Mouse (Mus musculus): ENCODE data around the gene Lrguk.
A peak's percentile ranks its signal among the peaks of the same experiment; 100 is the strongest.

The Lrguk gene

DNA sequence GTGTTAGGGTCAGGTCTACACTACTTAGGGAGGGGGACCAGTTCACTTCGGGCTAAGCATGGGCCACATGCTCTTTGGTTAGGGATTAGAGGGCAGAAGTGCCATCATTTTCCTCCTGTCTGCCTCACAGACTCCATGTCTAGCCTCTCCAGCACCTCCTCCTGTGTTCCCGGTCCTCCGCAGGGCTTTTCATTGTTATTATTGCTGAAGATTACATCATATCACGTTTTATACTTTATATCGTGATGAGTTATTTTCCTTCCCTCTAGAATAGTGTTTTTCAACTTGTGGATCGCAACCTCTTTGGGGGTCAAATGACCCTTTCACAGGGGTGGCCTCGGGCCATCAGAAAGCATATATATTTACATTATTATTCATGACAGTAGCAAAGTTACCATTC lies 37.5 kb downstream of the Lrguk start:
- no peak for ATAC-seq (ENCODE audit: low TSS enrichment)

DNA sequence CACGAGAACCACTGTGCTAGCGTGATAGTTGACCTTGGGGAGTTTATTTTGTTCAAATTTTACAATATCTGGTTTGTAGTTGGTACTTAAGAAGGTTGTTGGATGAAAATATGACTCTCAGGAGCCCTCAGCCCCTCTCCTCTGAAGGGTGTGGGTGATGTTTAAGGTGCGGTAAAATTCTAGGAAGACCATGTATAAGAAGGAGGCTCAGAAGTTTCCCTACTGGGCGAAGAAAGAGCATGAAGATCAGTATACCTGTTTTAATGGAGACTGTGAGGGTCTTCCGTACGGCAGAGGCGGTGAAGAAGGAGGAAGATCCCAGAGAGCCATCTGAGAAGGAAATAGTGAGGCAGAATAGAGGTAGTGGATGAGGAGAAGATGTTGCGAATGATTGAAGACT lies 38.0 kb downstream of the Lrguk start:
- no peak for ATAC-seq (ENCODE audit: low TSS enrichment)

DNA sequence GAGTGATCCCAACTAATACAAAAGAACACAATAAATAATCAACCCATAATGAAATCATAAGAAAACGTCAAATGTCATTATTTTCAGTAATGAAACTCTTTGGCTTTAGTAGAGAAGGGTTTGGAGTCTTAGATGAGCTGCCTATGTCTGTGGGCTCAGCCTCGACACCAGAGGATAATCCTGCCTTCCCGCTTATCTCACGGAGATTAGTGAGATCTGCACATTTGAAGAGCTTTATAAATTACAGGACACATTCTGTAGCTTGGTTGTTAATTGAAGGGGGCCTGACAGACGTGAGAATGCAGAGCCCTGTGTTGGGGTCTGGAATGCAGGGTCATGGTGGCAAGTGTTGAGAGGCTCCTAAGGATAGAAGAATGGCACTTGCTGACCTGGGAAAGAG lies 42.7 kb downstream of the Lrguk start:
- ATAC-seq (ENCODE audit: low TSS enrichment) = no peak

DNA sequence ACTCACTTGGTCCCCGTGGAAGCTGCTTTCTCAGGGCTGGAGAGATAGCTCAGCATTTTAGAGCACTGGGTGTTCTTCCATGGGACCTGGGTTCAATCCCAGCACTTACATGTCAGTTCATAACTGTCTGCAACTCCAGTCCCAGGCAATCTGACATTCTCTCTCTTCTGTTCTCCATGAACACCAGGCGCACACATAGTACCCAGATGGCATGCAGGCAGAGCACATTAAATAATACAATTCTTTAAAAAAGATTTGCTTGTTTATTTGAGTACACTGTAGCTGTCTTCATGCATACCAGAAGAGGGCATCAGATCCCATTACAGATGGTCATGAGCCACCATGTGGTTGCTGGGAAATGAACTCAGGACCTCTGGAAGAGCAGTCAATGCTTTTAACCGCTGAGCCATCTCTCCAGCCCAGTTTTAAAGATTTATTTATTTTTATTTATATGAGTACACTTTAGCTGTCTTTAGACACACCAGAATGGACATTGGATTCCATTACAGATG lies 44.7 kb downstream of the Lrguk start:
- ATAC-seq (ENCODE audit: low TSS enrichment) = no peak

DNA sequence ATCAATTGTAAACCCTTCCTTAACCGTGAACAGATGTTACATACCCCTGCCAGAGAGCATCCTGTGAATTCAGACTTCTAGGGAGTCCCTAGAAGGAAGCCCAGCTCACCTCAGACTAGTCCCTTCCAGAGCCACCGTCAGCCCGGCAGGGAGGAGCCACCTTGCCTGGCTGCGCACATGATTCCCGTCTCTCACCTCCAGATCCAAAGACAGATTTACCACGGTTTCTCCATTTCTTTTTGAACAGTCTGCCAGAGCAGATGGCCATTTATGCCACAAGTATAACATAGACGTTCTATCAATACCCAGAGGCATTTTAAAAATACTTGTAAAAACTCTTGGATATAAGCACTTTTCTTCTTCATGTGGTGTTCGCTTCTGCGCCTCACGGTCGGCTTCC lies 46.3 kb downstream of the Lrguk start:
- peak; percentile 72 for ATAC-seq (ENCODE audit: low TSS enrichment)

DNA sequence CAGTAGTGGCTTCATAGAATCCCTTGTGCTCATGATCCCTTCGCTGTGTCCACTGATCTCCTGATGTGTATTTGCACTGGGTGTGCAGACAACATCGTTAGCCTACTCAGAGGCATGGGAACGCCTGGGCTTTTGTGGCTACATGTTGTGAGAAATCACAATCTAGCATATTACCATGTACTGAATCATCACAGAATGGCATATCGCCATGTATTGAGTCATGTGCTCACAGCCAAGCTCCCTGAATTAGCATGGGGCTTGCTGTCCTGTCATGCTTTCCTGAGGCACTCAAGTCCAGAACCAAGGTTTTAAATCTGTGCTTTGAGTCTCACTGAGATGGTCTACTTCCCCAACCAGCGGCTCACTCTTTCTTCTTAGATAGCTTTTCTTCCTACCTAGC lies 54.2 kb downstream of the Lrguk start:
- peak; percentile 62 for ATAC-seq (ENCODE audit: low TSS enrichment)

DNA sequence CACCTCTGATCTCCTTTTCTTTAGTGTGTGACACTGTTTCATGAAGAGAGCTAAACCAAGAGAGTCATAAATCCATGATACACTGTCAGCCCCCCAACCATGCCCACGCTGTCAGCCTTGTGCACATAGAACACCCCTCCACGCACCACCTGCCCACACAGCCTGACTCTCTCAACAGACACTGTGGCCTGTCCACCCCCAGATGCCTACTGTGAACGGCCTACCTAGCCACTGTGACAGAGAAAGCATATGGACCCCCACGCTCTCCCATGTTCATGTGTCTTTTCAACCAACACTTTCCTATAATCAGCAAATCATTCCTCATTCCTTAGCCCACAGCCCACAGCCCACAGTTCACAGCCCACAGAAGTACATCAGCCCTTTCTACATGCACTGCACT lies 58.5 kb downstream of the Lrguk start:
- ATAC-seq (ENCODE audit: low TSS enrichment) = peak; percentile 57

DNA sequence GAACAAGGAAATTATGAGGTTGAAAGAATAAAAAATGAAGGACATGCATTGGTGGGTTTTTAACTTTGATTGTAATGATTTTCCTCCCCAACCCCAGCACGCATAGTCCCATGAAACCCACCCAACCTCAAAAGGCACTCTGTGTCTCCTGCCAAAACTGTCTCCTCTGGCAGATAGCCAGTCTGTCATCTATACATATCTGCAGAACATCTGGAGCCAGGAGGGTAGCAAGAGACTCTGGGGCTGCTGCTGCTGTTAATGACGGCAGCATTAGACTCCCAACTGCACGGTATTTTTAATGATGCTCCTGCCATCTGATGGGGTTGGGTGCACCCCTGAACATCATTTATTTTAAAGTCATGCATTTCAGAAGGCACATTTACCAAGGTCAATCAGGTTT lies 59.7 kb downstream of the Lrguk start:
- ATAC-seq (ENCODE audit: low TSS enrichment) = no peak

DNA sequence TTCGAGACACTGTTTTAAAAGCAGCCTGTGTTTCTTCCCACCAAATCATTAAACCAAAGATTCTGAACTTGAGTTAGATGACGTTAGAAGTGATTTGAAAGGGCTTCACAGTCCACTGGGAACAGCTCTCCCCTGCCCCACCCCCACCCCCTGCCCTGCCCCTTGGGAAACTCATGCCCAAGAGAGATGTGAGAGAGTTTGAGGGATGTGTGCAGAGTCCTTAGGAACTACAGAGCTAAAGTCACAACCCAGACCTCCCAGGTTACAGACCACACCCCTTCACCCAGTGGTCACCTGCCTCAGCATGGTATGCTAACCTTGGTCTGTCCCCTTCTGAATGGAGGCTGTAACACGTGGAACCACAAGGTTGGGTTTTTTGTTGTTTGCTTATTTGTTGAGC lies 62.3 kb downstream of the Lrguk start:
- ATAC-seq (ENCODE audit: low TSS enrichment) = no peak

DNA sequence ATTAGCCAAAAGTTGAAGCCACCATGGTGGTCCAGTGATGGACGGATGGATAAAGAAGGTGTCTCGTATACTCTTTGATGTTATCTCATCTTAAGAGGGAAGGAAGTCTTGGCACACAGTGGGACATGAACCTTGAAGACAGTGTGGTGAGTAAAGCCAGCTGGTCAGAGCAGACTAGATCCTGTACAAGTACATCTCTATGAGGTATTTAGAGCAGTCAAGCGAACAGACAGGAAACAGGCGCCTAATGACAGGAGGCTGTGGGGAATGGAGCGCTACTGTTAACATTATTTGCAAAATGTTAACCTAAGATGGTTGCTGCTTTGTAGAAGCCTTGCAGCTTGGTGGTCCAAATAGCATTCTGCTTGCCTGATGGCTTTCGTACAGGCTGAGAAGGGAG lies 67.0 kb downstream of the Lrguk start:
- no peak for ATAC-seq (ENCODE audit: low TSS enrichment)

DNA sequence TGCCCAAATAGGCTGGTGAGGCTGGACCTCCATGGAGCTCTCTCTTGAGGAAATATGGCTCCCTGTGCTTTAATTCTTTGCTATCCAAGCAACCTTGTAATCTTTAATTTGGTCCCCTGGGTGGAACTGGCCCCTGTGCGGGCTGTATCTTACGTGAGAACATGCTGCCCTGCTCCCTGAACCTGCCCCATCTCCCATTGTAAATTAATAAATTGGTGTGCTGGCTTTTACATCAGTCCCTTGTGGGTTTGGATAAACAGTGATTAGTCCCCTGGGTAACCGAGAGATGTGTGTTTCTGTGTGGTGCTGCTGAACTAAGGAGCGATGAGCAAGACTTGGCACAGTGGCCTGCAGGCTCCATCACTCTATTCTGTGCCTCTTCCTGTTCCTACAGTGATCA lies 67.7 kb downstream of the Lrguk start:
- ATAC-seq (ENCODE audit: low TSS enrichment) = no peak

DNA sequence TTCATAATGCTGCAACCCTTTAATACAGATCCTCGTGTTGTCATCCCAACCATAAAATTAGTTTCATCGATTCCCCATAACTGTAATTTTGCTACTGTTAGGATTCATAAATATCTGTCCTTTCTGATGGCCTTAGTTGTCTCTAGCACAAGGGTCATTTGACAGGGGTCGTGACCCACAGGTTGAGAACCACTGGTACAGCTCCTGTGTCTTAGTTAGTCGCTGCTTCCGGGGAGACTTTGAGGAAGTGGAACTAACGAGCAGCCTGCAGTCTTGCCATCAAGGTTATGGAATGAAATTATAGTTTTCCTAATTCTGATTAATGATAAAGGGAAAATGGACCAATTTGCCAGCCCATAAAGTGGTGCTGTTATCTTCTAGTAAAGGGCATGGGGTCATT lies 70.5 kb downstream of the Lrguk start:
- no peak for ATAC-seq (ENCODE audit: low TSS enrichment)

DNA sequence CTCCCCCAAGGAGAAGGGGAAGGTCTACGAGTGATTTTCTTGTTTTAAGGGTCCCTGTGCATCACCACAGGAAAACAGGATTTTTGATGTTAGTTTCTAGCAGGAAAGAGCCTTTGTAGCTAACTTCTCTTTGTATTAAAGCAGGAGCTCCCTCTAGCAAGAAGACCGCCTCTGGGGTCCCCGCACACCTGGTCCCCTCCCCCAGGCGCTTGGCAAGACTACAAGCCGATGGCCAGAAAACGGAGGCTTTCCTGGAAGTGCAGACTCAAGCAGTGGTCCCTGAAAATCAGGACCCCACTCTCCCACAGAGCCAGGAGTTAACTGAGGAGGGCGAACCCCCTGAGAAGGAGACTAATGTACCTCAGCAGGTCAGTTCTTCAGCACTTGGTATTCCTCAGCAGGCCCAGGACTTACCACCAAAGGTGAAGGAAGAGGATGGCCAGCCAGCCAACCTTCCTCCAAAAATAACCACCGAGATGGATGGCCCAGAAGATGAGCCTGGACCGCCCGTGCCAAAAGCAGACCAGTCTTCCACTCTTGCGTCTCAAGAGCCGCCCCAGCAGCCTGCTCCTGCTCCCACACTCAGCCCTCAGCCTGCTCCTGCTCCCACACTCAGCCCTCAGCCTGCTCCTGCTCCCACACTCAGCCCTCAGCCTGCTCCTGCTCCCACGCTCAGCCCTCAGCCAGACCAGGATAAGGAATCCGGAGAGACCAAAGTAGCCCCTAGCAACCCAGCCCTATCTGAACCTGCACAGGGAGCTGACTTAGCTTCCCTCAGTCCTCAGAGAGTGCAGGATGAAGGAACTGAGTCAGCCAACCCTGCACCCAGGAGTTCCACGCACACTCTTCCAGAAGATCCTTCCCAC lies 72.5 kb downstream of the Lrguk start:
- ATAC-seq (ENCODE audit: low TSS enrichment) = 0 out of 2 replicates have a peak, but pooled peaks have one; percentile 31

DNA sequence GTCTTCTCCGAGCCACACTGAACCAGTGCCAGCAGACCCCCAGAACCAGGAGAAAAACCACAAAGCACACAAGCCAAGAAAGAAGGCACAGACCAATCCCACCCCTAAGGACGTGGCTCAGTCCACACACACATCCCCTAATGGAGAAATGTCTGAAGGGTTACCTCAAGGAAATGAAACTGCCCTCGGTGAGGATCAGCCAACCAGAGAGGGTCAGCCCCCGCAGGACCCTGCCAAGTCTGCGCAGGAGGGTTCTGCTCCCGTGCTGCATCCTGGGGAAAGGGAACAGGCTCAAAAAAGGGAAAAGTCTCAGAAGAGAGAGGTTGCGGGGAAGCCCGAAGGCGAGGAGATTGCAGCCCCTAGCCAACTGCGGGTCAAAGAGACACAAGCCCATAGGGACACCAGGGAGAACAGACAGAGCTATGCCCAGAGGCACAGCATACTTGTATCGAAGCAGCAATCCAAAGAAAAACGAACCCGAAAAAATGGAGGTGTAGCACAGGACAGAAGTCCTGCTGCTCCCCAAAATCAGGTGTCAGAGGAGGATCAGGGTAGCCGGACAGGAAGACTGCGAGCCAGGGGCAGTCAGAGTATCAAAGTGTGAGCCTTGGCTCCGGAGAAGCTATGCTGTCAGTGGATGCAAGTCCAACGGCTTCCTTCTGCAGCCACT lies 74.1 kb downstream of the Lrguk start:
- no peak for ATAC-seq (ENCODE audit: low TSS enrichment)

DNA sequence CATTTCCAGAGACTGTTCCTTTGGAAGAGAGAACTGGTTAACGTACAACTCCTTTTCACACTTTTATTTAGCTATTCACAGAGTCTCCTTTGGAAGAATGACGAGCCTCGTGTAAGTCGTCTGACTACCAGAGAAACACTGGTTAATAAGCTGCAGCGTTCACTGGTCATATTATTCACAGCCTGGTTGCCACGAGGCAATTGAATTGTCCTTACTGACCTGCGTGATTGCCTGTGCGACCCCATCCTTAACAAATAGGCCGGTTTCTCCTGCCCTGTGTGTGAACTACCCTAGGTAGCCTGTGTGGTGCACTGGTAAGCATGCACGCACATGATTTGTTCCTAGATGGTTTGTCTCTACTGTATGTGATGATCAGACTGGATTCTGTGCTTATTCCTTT lies 81.3 kb downstream of the Lrguk start:
- no peak for ATAC-seq (ENCODE audit: low TSS enrichment)

DNA sequence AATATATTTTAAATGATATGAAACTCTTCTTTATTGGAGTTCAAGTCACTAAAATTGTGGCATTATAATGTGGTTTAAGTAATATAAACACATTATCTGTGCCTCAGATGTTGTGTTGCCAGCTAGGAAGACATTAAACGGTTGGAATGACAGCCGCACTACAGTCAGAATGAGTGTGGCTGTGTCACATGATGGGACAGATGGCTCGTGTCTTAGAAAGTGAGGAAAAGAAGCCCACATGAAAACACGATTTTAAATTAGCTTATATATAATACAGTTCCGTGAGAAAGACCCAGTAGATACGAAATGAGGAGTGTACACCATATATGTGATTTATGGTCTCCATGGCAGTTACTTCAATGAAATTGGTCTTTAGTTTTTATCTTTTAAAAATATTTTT lies 82.2 kb downstream of the Lrguk start:
- no peak for ATAC-seq (ENCODE audit: low TSS enrichment)

DNA sequence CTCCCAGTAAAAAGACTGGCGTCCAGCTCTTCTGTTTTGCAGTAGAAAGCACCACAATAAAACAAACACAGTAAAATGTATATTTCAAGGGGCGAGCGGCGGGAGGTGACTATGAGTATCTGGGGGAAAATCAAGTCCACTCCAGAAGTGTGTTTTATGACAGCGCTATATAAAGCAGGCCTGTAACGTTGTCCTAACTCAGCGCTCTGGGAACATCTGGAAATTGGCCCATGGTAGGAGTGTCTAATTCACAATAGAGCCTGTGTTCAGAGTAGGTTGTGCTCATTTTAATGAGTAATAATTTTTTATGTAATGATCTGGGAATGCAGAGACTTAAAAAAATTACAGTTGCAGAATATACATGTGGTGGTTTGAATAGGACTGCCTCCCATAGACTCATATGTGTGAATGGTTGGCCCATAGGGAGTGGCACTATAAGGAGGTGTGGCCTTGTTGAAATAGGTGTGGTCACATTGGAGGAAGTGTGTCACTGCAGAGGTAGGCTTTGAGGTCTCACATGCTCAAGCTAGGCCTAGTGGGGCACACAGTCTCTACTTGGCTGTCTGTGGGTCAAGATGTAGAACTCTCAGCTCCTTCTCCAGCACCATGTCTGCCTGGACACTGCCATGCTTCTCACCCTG lies 87.7 kb downstream of the Lrguk start:
- no peak for ATAC-seq (ENCODE audit: low TSS enrichment)

DNA sequence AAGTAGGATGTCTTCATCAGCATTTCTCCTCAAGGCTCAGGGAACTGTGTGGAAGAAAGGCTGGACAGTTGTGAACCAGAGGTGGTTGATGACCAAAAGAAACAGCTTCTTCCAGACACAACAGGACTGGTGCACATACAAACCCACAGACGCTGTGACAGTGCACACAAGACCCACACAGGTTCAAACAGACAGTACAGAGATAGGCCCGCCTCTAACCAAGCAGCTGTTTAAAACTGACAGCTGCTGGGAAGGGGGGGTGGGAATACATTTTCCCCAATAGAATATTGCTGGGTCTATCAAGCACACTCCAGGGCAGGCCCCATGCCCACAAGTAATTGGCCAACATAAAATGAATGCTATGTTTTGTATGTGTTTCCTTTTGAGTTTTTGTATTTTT lies 95.2 kb downstream of the Lrguk start:
- no peak for ATAC-seq (ENCODE audit: low TSS enrichment)

DNA sequence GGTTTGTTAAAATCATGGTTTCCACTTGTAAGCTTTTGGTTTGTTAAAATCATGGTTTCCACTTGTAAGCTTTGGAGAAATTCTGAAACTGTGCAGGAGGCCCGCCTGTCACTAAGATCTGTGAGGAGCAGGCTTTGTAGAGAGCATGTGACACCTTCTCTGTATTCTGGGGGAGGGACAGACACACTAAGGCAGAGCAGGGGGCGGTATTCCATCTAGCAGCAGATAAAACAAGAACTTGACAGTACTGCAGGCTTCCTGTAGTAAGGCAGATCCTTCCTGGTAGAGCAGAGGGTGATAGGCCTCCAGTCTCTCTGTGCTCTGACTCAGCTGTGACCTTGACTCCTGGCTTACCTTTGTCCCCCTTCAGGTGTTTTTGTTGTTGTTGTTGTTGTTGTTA lies 100.0 kb downstream of the Lrguk start:
- peak; percentile 84 for ATAC-seq (ENCODE audit: low TSS enrichment)

DNA sequence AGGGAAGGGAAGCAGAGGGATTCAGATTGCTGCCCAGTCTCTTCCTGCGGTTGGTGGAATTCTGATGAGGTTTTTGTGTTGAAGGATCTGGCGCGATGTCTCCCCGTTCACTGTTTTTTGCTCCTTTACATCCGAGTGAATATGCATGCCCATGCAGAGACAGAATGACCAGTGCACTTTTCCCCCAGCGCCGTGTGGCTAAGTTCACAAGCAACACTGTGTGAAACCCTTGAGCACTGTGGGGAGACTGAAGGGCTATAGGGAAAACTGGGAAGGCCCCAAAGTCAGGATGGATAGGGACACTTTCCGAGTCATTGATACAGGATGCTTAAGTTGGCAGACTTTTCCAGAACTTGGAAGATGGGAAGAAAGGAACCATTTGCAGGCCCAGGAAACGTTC lies 103.1 kb downstream of the Lrguk start:
- ATAC-seq (ENCODE audit: low TSS enrichment) = no peak

DNA sequence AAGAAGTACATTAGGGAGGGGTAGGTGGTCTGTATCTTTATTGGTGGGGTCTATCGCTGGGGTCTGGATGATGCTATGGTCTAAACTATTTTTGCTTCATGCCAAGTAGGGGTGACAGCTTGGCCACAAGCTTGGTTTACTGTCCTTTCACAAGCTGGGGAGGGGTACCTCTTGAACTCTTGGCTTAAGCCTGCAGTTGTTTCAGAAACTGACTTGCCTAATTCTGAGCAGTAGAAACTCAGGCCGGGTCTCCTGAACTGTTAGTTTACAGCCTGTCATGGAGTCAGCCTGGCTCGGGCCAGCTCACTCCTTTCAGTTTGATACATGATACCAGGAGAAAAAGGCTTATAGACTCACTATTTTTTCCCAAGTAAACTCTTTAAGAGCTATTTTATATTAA lies 109.1 kb downstream of the Lrguk start:
- no peak for ATAC-seq (ENCODE audit: low TSS enrichment)

DNA sequence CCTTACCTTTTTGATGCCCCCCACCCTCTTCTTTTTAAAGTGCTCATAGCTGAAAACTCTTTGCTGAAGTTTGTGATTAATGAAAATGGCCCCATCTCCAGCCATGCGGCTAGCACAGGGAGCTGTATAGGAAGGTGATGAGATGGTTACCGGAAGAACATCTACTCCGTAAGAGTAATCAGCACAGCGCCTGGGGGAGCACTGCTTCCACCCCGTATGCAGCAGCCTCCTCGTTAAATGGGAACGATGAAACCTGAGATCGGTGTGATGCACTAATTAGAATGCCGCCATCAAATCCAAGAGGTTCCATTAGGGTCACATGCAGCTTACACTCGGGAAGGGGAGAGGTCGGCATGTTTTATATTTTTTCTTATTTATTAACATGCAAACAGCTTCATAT lies 113.7 kb downstream of the Lrguk start:
- no peak for ATAC-seq (ENCODE audit: low TSS enrichment)

DNA sequence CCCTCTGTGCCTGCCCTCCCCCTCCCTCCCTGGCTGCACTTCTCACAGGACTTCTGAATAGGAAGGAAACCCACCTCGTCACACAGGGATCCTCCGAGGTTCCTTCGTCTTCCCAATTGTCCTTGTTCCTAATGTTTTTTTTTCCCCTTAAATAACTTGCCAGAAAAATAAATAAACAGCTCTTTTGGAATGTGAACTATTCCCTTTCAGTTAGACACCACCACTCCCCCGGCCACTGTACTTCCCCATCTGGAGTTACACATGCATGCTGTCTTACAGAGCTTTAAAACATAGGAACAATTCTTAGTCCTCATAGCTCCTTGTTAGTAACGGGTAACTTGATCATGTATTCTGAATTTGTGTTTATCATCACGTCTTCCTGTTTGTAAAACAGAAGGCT lies 116.8 kb downstream of the Lrguk start:
- no peak for ATAC-seq (ENCODE audit: low TSS enrichment)

Data from frontal cortex, adult (tissue).